Mouse (Mus musculus): Measurements from ENCODE around the gene Zfp11.
"Not testable (repeated sequence)": the region's sequence is repeated elsewhere in the genome, so short reads cannot be mapped to it uniquely, and the experiment has no call there.

The Zfp11 gene

DNA sequence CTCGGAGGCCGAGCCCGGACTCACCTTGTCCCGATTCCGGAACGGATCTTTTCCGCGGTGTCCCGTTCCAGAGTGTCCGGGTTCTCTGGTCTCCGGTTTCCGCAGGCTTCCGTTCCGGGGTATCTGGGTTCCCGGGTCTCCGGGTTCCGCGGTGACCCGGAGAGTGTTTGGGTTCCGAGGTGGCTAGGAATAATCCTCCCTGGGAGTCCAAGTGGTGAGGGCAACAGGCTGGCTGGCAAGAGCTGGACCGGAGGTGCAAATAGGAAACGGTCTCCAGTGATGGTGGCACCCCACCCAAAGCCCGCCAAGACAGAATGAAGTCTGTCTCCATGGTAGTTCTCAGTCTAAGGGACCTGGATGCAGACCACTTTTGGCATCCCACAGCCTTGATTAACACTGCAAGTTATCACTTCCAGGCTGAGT is at the start of gene Zfp11:
Zfp11 (minus strand) TSS at position 64 of the 423 bp plus-strand sequence.
- DNase-seq (ENCODE audit: low spot score in 2 of 2) = peak; percentile 40 to 60

DNA sequence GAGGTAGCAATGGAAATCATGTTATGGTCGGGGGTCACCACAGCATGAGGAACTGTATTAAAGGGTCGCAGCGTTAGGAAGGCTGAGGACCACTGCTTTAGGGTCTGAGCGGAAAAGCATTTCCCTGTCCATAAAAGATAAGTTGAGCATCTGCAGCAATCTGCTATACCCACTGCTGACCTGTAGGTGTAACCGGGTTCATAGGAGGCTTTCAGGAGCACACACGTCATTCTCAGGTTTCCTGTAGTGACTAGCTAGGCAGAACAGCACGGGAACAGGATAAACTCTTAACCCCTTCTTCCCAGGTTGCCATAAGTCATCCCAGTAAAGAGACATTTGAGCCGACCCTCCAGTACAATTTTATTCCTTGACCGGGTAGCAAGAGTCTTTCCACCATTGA is 47.1 kb upstream of the Zfp11 start:
- DNase-seq (ENCODE audit: low spot score in 2 of 2) = no peak

DNA sequence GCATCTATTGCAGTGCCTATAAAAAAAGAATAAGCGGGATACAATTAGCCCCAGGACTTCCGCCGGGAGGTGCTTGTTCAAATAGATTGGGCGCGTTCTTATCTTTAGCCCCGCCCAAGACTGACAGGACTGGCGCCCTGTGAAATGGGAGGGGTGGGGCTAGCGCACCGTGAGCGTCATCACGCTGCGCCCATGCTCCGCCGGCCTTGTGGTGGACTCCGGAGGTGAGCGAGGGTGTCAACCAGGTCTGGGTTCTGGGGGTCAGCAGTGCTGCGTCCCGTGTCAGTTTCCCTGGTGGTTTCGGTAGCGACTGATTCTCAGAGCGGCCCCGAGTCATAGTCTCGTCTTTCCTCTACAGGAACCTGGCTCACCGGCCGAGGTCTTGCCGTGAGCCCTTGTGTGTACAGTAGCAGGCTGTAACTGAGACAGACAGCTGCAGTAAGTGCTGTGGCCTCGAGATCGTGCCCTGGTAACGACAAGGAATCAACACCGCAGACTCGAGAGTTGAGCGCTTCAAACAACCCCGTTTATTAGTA is 45.5 kb upstream of the Zfp11 start, which contains the start of gene Mrps17:
Mrps17 (plus strand) TSS at position 172 of the 536 bp plus-strand sequence.
- DNase-seq (ENCODE audit: low spot score in 2 of 2) = peak; percentile 86 to 87

DNA sequence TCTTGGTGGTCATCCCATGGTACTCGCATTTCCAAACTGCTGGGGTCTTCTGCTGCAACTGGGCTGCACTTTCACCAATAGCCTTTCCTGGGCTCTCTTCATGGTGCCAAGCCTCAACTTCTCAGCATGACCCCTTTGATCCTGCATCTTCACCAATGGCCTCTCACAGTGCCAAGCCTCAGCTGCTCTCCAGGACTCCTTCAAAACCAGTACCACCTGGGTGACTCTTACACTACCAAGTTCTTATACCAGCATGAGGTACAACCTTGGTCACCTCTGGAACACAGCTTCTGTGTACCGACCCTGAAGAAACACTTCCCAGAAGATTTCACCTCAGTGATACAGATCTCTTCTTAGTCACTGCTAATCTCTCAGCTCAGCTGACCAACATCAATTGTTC is 38.5 kb upstream of the Zfp11 start, which contains the start of gene Sept14:
Sept14 (minus strand) TSS at position 101 of the 400 bp plus-strand sequence.
- DNase-seq (ENCODE audit: low spot score in 2 of 2) = no peak

DNA sequence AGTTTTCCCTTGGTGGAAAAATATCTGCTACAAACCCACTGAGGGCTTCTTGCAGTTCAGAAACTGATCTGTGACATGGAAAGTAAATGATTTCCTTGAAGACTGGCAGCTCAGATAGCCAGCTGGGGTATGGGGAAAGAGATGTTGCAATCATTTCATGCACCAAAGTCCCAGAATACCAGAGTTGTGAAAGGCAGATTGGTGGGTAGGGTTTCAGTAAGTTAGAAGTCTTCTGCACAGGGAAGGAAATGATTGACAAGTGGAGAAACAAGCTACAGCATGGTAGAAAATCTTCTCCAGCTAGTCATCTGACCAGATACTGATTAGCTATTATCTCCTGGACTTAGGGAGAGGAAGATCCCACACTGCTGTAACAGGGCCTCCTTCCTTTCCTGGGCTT is 33.5 kb upstream of the Zfp11 start:
- DNase-seq (ENCODE audit: low spot score in 2 of 2) = no peak

DNA sequence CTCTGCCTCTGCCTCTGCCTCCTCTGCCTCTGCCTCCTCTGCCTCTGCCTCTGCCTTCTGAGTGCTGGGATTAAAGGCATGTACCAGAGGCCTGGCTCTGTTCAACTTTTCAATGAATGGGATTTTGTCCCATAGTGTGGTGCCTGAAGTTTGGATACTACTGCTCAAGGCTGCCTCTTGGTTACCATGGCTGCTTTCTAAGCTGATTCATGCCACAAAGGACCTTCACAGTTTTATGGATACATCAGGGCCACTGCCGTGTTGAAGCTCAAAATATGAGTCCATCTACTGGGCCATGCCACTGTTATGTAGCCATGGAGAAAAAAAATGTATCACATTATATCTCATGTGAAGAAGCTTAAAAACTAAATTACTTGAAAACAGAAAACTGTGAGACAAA is 31.8 kb upstream of the Zfp11 start:
- DNase-seq (ENCODE audit: low spot score in 2 of 2) = no peak

DNA sequence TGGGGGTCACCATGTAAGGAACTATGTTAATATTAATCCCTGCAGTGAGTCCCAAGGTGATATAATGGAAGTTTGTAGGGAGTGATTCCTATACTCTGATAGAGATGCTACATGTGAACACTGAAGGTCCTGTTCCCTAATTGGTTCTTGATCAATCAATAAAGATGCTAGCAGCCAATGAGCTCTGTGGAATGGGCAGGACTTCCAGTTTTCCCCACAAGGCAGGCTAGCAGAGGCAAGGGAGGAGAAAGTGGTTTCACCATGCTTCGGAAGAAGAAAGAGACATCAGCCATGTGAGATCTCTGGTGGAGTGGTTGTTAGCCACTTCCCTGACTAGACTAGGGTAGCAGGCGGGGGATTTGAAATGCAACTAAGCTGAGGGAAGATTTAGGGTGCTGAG is 30.6 kb upstream of the Zfp11 start:
- DNase-seq (ENCODE audit: low spot score in 2 of 2) = no peak

DNA sequence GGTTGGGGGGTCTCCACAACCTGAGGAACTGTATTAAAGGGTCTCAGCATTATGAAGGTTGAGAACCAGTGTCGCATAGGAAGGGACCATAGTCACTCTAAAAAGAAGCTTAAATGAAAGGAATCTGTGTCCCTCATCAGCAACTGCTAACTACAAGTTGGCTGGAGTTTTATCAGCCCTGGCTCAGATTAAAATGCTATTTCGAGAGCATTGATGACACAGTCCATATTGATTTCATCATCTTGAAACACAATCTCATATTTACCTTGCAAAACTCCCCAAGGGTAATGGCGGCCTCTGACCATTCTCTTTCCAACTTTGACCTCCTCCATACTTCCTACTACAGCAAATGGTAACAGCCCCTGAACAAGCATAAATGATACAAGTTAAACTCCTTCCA is 20.6 kb upstream of the Zfp11 start:
- no peak for DNase-seq (ENCODE audit: low spot score in 2 of 2)

DNA sequence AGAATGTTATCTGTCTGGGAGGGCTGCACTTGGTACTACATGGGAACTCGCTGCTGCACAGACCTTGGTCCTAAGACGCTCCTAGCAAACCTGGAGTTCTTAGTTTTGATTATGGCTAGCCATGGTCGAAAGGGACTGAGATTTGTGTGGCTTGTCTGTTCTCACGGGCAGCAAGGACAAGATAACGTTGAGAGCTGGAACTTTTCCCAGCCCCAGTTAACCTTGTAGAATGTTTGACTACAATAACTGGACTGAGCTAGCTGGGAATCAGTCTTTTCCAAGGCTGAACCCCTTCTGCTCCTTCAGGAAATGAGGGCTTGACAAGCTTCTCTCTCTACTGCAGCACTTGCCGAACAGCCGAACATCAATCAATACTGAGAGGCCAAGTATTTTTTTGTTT is 17.7 kb upstream of the Zfp11 start:
- DNase-seq (ENCODE audit: low spot score in 2 of 2) = no peak

DNA sequence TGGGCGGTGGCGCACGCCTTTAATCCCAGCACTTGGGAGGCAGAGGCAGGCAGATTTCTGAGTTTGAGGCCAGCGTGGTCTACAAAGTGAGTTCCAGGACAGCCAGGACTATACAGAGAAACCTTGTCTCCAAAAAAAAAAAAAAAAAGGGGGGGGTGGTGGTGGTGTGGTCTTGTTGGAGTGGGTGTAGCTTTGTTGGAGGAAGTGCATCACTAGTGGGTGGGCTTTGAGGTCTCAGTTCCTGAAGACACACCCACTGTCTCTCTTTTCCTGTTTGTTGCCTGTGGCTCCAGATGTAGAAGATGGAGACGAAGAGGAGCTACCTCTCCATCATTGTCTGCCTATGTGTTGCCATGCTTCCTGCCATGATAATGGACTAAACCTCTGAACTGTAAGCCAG is 15.2 kb upstream of the Zfp11 start:
- not testable (repeated sequence) for DNase-seq (ENCODE audit: low spot score in 2 of 2)

DNA sequence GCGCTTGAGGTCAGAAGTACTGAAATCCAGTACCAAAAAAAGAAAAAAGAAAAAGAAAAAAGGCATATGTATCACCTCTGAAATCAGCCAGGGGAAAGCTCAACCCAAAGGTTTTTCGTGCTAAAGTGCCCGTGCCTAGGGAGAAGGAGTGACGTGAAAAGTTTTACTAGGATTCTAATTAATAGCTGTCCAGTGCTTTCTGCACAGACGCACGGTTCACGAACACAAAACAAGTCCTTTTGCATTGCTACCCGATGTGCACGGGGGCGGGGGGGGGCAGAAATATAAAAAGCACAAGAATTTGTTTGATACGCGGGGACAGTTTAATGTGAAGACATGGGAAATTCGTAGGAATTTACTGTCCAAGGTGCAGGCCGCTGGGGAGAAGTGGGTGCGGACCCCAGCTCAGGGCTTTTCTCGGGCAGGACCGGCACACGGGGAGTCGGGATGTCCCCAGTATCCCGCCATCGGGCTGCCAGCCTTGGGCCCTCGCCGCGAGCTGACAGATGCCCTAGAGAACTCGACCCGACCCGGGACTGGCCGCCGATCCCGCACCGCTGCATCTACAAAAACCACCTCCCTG is 355 bp downstream of the Zfp11 start:
- DNase-seq (ENCODE audit: low spot score in 2 of 2) = no peak

DNA sequence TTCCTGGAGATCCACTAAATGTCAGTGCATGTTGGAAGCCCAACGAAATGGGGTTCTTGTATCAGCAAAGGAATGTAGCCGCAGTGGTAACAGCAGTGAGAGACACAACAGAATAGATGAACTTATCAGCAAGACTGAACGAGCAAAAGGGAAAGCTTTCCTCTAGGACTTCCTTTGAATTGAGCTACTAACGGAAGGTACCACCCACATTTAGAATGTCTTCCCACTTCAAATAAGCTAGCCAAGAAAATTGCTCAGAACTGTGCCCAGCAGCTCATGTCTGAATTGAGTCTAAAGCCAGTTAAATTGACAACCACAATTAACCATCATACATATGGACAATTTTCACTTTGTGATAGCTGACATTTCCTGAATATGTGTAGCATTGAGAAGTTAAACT is 2.0 kb downstream of the Zfp11 start:
- no peak for DNase-seq (ENCODE audit: low spot score in 2 of 2)

DNA sequence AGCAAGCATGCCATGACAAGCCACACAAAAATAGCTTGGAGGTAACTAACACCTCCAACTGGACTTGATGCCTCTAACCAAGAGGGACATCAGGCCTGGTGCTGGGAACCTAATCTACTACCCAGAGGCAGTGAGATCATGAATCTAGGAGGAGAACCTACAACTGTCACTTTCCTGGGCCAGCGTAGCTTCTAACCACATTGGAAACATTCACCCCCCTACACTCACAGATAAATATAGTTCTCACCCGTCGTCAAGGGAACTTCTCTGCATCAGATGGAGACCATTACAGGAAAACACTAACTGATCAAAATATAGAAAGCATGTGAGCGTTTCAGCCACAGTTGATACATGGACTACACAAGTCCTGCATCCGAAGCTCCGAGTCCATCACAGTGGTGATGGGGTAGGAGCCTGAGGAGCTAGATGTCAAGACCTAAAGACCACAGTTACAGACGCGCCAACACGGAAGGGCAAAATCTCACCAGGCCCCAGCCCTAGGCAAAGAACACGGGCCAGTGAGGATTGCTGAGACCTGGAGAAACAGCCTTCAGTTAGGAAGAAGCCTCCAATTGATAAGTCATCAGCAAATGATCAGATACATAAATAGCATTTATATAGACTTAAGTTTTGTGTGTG is 3.5 kb downstream of the Zfp11 start:
- DNase-seq (ENCODE audit: low spot score in 2 of 2) = no peak

DNA sequence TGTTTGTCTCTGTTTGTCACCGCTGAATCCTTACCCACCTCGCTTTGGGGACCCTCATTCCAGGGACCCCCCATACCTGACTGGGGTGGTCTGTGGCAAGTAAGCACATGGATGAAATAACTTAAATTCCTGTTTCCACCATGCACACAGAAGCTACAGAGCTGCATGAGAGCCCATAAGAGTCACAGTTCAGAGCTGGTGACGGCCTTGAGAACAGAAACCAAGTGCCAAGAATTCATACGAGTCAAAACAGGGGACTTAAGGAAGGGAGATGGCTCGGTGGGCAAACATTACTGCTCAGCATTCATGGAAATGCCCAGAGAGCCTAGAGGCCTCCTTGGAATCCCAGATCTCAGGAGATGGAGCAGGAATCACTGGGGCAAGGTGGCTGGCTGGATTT is 5.8 kb downstream of the Zfp11 start:
- DNase-seq (ENCODE audit: low spot score in 2 of 2) = no peak

DNA sequence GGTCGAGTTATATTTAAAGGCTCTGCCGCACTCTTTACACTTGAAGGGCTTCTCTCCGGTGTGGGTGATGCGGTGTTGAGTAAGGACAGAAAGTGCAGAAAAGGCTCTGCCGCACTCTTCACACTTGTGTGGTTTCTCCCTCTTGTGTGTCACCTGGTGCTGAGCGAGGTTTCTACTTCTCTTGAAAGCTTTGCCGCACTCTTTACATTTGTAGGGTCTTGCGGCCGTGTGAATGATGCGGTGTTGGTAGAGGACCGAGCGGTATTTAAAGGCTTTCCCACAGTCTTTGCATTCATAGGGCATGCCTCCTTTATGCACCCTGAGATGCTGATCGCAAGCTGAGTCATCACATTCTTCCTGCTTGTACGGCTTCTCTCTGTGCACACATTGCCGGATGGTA is 12.0 kb downstream of the Zfp11 start:
- no peak for DNase-seq (ENCODE audit: low spot score in 2 of 2)

DNA sequence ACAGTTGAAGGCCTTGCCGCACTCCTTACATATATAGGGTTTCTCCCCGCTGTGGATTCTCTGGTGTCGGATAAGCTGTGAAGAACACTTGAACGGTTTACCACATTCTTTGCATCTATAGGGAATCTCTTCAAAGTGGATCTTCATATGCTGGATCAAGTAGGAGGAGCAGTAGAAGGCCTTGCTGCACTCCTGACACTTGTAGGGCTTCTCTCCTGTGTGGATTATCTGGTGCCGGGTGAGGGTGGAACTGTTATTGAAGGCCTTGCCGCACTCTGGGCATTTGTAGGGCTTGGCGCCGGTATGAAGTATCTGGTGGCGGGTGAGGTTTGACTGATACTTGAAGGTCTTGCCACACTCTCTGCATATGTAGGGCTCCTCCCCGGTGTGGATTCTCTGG is 12.9 kb downstream of the Zfp11 start:
- no peak for DNase-seq (ENCODE audit: low spot score in 2 of 2)

DNA sequence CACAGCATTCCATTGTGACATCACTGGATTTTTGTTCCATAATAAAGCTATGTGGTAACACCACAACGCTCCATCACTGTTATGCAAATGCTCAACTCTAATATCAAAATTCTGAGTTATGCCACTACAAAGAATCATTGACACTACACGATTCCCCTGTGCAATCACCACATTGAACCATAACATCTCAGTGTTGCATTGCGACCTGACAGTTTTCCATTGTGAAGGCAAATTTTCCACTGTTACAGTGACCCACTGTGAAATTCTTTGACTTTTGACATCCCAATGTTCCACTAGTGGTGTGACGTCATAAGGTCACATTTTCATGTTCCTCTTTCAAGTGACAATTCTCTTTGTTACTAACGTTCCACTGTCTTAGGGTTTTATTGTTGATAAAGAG is 19.0 kb downstream of the Zfp11 start:
- no peak for DNase-seq (ENCODE audit: low spot score in 2 of 2)

DNA sequence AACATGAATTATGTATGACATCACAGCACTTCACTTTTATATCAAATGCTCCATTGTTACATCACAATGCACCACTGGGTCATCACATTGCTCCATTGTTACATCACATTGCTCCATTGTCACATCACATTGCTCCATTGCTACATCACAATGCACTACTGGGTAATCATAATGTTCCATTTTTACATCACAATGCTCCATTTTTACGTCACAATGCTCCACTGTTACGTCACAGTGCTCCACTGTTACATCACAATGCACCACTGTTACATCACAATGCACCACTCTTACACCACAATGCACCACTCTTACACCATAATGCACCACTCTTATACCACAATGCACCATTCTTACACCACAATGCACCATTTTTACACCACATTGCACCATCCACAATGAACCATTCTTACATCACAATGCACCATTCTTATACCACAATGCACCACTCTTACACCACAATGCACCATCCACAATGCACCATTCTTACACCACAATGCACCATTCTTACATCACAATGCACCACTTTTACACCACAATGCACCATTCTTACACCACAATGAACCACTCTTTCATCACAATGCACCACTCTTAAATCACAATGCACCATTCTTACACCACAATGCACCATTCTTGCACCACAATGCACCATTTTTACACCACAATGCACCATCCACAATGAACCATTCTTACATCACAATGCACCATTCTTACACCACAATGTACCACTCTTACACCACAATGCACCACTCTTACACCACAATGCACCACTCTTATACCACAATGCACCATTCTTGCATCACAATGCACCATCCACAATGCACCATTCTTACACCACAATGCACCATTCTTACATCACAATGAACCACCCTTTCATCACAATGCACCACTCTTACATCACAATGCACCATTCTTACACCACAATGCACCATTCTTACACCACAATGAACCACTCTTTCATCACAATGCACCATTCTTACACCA is 37.3 kb downstream of the Zfp11 start:
- not testable (repeated sequence) for DNase-seq (ENCODE audit: low spot score in 2 of 2)

DNA sequence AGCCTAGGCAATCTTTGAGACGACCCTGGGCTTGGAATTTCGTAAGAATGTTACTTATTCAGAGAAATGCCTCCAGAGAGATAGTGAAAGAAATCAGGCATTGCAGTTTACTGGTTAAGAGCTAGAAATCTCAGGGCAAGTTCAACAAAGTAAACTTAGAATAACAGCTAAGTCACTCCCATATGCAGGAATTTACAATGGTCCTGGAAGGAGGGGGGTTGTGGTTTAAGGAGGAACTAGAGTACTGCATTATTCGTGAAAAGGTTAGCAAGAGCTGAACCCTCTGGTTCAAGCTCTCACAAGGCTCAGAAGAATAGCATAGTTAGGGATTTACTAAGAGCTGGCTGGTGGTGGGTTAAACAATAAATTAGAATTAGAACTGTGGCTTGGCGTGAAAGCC is 43.3 kb downstream of the Zfp11 start:
- not testable (repeated sequence) for DNase-seq (ENCODE audit: low spot score in 2 of 2)

DNA sequence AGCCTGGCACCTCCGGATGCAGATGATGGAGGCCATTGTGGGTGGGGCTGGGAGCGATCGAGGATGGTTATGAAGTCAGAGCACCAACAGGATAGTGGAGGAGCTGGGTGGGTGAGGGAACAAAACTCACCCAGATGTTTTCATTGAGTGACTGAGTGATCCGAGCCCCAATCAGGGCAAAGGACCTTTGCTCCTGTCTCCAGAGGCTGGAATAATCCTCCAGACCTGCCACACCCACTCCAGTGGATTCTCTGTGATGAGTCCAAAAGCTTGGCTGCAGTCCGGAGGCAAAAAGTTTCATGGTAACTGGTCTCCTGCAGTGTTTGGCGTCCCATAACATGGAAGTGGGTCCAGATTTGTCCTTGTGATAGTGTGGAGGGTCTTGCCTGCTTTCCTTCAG is 43.8 kb downstream of the Zfp11 start:
- DNase-seq (ENCODE audit: low spot score in 2 of 2) = no peak

DNA sequence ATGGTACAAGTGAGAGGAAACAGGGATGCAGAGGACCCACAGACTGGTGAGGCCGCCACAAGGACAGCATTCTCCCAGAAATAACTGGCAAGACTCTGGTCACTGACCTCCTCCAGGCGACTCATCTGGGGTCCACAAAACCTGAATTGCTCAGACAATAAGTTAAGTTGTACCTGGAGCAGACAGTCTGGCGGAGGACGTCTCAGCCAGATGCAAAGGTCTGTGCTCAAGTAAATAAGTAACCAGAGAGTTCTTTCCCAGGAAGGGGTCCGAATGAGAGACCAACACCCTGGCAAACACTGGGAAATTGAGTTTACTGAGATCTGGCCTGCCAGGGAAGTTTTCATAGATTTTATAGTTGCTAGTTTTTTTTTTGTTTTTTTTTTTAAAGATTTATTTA is 48.5 kb downstream of the Zfp11 start:
- DNase-seq (ENCODE audit: low spot score in 2 of 2) = no peak

DNA sequence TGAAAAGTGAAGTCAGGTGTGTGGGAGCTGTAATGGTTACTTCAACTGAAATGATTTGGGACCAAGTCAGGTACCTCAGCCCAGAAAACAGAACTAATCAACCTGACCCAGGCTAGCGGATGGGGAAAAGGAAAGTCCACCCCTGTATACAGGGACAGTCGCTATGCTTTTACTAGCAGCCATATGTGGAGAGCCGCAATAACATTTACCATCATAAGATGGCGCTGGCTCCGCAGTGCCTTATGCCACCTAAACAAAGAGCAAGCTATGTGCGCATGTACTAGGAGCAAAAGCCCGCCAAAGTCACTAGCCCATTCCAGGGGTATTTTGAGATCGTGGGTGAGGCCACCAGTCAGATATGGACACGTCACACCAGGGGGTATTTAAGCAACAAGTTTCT is 49.3 kb downstream of the Zfp11 start:
- not testable (repeated sequence) for DNase-seq (ENCODE audit: low spot score in 2 of 2)

Data from thymus, postnatal 10 days (tissue).